16 mouse cellular contexts compared by ENCODE assay signal in the genomic region with DNA sequence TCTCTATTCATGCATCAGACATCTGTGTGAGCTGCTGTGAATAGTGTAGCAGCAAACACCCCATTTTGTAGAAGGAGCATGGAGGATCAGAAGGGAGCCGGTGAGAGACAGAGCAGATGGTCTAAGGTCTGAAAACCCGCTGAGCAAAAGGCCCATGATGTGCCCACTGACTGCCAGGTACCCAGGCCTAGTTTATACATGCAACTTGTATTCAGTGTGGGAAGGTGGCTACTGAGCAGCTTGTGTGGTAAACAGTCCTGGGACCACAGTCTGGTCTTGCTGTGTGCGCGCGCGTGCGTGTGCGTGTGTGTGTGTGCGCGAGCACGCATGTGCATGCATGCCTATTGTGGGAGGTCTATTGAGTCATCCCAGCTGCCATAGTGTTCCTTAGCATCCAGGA. TPM values are rescaled to one million over a fixed set of nuclear protein-coding genes. Genes with fewer than 3 reads are reported as not detected.
DNase-seq lines count a peak whose midpoint lies in the region; ATAC-seq and TF ChIP-seq lines count a peak whose summit lies in the region.
"Had no signal": no experiment of that assay in that cellular context is flagged by ENCODE, and none has a peak within 500 bp of the region (broad histone marks: within the 10 kb centered on the region; RNA-seq: fewer than 3 reads in every experiment).

No protein-coding gene starts in this region.

- H3K9me3 ChIP-seq in liver, embryonic 15.5 days (replicated peaks): no peaks in the 10 kb centered on the region
- no peaks in the 10 kb centered on the region for H3K9me3 ChIP-seq in liver, embryonic 11.5 days (ENCODE audit: control insufficient read depth, low read length)
- H3K9me3 ChIP-seq in forebrain, embryonic 16.5 days (ENCODE audit: control insufficient read depth, low read length): no peaks in the 10 kb centered on the region
- H3K9me3 ChIP-seq in midbrain, embryonic 14.5 days (ENCODE audit: control insufficient read depth, low read length): no peaks in the 10 kb centered on the region
- H3K9me3 ChIP-seq: embryonic facial prominence, embryonic 12.5 days; heart, embryonic 13.5 days; megakaryocyte, embryonic 14.5 days; neural tube, embryonic 12.5 days had no signal

- no peak for TF ChIP-seq CTCF in brain, embryonic 14.5 days (IDR thresholded peaks at IDR 0.05; ENCODE audit: borderline replicate concordance, extremely low read depth, insufficient read depth, insufficient read length)
- TF ChIP-seq CTCF in left cerebral cortex, adult 2 months (IDR thresholded peaks at IDR 0.05): no peak

- no peak overlapping the region for H3K4me3 ChIP-seq in liver, embryonic 15.5 days (replicated peaks)
- no peak overlapping the region for H3K4me3 ChIP-seq in liver, embryonic 11.5 days (ENCODE audit: low read depth, low read length)
- no peak overlapping the region for H3K4me3 ChIP-seq in forebrain, embryonic 16.5 days (replicated peaks; ENCODE audit: low read length)
- H3K4me3 ChIP-seq in midbrain, embryonic 14.5 days (replicated peaks; ENCODE audit: low read depth, low read length): no peak overlapping the region
- H3K4me3 ChIP-seq in left cerebral cortex, adult 2 months: no peak overlapping the region
- H3K4me3 ChIP-seq: embryonic facial prominence, embryonic 12.5 days; heart, embryonic 13.5 days; megakaryocyte, embryonic 14.5 days; neural tube, embryonic 12.5 days had no signal

- H3K27ac ChIP-seq in liver, embryonic 15.5 days (replicated peaks): peak overlapping the region; percentile 10; the same call in 1 of the 2 replicates
- no peak overlapping the region for H3K27ac ChIP-seq in liver, embryonic 11.5 days (ENCODE audit: low read depth, low read length)
- peak overlapping the region; percentile 83 for H3K27ac ChIP-seq in forebrain, embryonic 16.5 days (ENCODE audit: low read length)
- H3K27ac ChIP-seq in midbrain, embryonic 14.5 days (replicated peaks; ENCODE audit: low read depth, low read length): peak overlapping the region; percentile 63
- H3K27ac ChIP-seq in left cerebral cortex, adult 2 months: no peak overlapping the region
- H3K27ac ChIP-seq: embryonic facial prominence, embryonic 12.5 days; neural tube, embryonic 12.5 days had no signal

- no peaks in the 10 kb centered on the region for H3K36me3 ChIP-seq in liver, embryonic 15.5 days (replicated peaks)
- H3K36me3 ChIP-seq in liver, embryonic 11.5 days (ENCODE audit: control insufficient read depth, insufficient read depth, low read length): no peaks in the 10 kb centered on the region
- no peaks in the 10 kb centered on the region for H3K36me3 ChIP-seq in forebrain, embryonic 16.5 days (ENCODE audit: control insufficient read depth, insufficient read depth)
- no peaks in the 10 kb centered on the region for H3K36me3 ChIP-seq in midbrain, embryonic 14.5 days (ENCODE audit: control insufficient read depth, insufficient read depth, low read length)
- H3K36me3 ChIP-seq: embryonic facial prominence, embryonic 12.5 days; heart, embryonic 13.5 days; neural tube, embryonic 12.5 days had no signal

- no peak overlapping the region for H3K4me2 ChIP-seq in liver, embryonic 15.5 days
- no peak overlapping the region for H3K4me2 ChIP-seq in liver, embryonic 11.5 days
- no peak overlapping the region for H3K4me2 ChIP-seq in forebrain, embryonic 16.5 days (ENCODE audit: low read length)
- H3K4me2 ChIP-seq in midbrain, embryonic 14.5 days (ENCODE audit: low read length): no peak overlapping the region
- H3K4me2 ChIP-seq: embryonic facial prominence, embryonic 12.5 days; neural tube, embryonic 12.5 days had no signal

- no peak overlapping the region for H3K9ac ChIP-seq in liver, embryonic 15.5 days
- H3K9ac ChIP-seq in liver, embryonic 11.5 days (ENCODE audit: low read depth, low read length): no peak overlapping the region
- no peak overlapping the region for H3K9ac ChIP-seq in forebrain, embryonic 16.5 days (replicated peaks; ENCODE audit: low read depth, low read length)
- no peak overlapping the region for H3K9ac ChIP-seq in midbrain, embryonic 14.5 days (replicated peaks; ENCODE audit: low read length)
- H3K9ac ChIP-seq: embryonic facial prominence, embryonic 12.5 days; neural tube, embryonic 12.5 days had no signal

- no peaks in the 10 kb centered on the region for H3K27me3 ChIP-seq in liver, embryonic 15.5 days
- no peaks in the 10 kb centered on the region for H3K27me3 ChIP-seq in liver, embryonic 11.5 days (replicated peaks; ENCODE audit: control insufficient read depth, insufficient read depth, low read length)
- H3K27me3 ChIP-seq in forebrain, embryonic 16.5 days (replicated peaks; ENCODE audit: control insufficient read depth, insufficient read depth, low read length): no peaks in the 10 kb centered on the region
- no peaks in the 10 kb centered on the region for H3K27me3 ChIP-seq in midbrain, embryonic 14.5 days (ENCODE audit: control insufficient read depth, insufficient read depth, low read length)
- H3K27me3 ChIP-seq: embryonic facial prominence, embryonic 12.5 days; heart, embryonic 13.5 days; neural tube, embryonic 12.5 days; Patski had no signal

- intact Hi-C loops in left cerebral cortex, adult 2 months (cut with DNase I): loop anchor here (5.0 kb wide), 1 partner anchor 60 kb away; no protein-coding TSS in a partner anchor

- no peak for ATAC-seq in liver, embryonic 15.5 days (ENCODE audit: insufficient read depth)
- ATAC-seq in liver, embryonic 11.5 days (replicated peaks; ENCODE audit: low FRiP score): no peak
- ATAC-seq in forebrain, embryonic 16.5 days: peak; percentile 51
- 0 out of 2 replicates have a peak, but pooled peaks have one; percentile 17 for ATAC-seq in midbrain, embryonic 14.5 days (ENCODE audit: low FRiP score, low TSS enrichment)

- peaks cover 6% of the 10 kb centered on the region for H3K4me1 ChIP-seq in liver, embryonic 15.5 days (replicated peaks)
- no peaks in the 10 kb centered on the region for H3K4me1 ChIP-seq in liver, embryonic 11.5 days (replicated peaks; ENCODE audit: control insufficient read depth, insufficient read depth, low read length)
- peaks cover 16% of the 10 kb centered on the region for H3K4me1 ChIP-seq in forebrain, embryonic 16.5 days (replicated peaks; ENCODE audit: control insufficient read depth, insufficient read depth, low read length)
- H3K4me1 ChIP-seq in midbrain, embryonic 14.5 days (ENCODE audit: control insufficient read depth, insufficient read depth, low read length): peaks cover 15% of the 10 kb centered on the region

- TF ChIP-seq POLR2A in brain, embryonic 14.5 days (IDR thresholded peaks at IDR 0.05; ENCODE audit: borderline replicate concordance, extremely low read depth, insufficient read depth, insufficient read length, poor library complexity, severe bottlenecking): no peak

- no peak for DNase-seq in liver, embryonic 11.5 days (ENCODE audit: low spot score)
- peak; percentile 76 for DNase-seq in brain, embryonic 14.5 days (ENCODE audit: low read depth)
- no peak for DNase-seq in midbrain, embryonic 14.5 days
- no peak for DNase-seq in left cerebral cortex, adult 2 months (ENCODE audit: extremely low spot score in 1 of 2, low spot score in 2 of 2)
- no peak for DNase-seq in adrenal gland, adult 8-10 months
- DNase-seq: lung, adult 2 months; thymus, postnatal 25 days had no signal

- WGBS in liver, embryonic 15.5 days (ENCODE audit: insufficient replicate concordance): 85% methylated on average over 11 of the region's 11 CpGs
- 90% methylated on average over 11 of the region's 11 CpGs for WGBS in liver, embryonic 11.5 days
- 72% methylated on average over 11 of the region's 11 CpGs for WGBS in forebrain, embryonic 16.5 days
- WGBS in midbrain, embryonic 14.5 days: 93% methylated on average over 11 of the region's 11 CpGs

RNA-seq across cellular contexts. Expression of gene Shank2, which starts 35.8 kb away (rescaled TPM):
- polyA plus RNA-seq in liver, embryonic 15.5 days (2015; fragmentation: Nextera tagmentation; extraction: Ambion mirVana): 0.54 and 0.66 TPM in 2 replicates
- 0.90 and 1.0 TPM in 2 replicates for polyA plus RNA-seq in liver, embryonic 11.5 days (2014; fragmentation: Nextera tagmentation; extraction: Ambion mirVana)
- polyA plus RNA-seq in brain, embryonic 14.5 days (2012; rRNA removed): 18.8 and 32.5 TPM in 2 replicates
- 7.1 and 9.7 TPM in 2 replicates for polyA plus RNA-seq in forebrain, embryonic 16.5 days (2015; fragmentation: Nextera tagmentation; extraction: Ambion mirVana)
- 9.1 and 9.4 TPM in 2 replicates for polyA plus RNA-seq in midbrain, embryonic 14.5 days (2014; fragmentation: Nextera tagmentation; extraction: Ambion mirVana)
- total RNA-seq in left cerebral cortex, adult 2 months (2021): 100 to 1,000 TPM; 163 to 170 TPM
- 10 to 100 TPM; 15.1 to 28.5 (median 23.6) TPM for total RNA-seq in adrenal gland, adult 8-10 months (2022)
- total RNA-seq: CH12.LX; hematopoietic stem cell, adult 5-6 weeks had no signal

Comparison
In these comparisons a context has a peak if more than half of its experiments do, and no peak if none do; other contexts are left out.
1. H3K27ac ChIP-seq: peak in liver, embryonic 15.5 days (single experiment), forebrain, embryonic 16.5 days (single experiment) and midbrain, embryonic 14.5 days (single experiment); none in liver, embryonic 11.5 days (single experiment) and left cerebral cortex, adult 2 months (single experiment).
2. ATAC-seq: peak in forebrain, embryonic 16.5 days (single experiment) and midbrain, embryonic 14.5 days (single experiment); none in liver, embryonic 15.5 days (single experiment) and liver, embryonic 11.5 days (single experiment).